Mouse (Mus musculus): ENCODE data around the gene Cacnb1. TPM values are rescaled to one million over a fixed set of nuclear protein-coding genes. Genes with fewer than 3 reads are reported as not detected.

Cacnb1 gene
- polyA plus RNA-seq, 1 experiment from 2014 or later, result 51.6 TPM

GRCm38 (mm10) chr11:97955146-97955902 is 67.5 kb downstream of the Cacnb1 start:
- H3K4me3 ChIP-seq, result no peak overlapping the region
- no peaks in the 10 kb centered on the region for H3K9me3 ChIP-seq
- no peak overlapping the region for H3K27ac ChIP-seq
- no peaks in the 10 kb centered on the region for H3K36me3 ChIP-seq
- H3K9ac ChIP-seq, result no peak overlapping the region
- WGBS, result 87% methylated on average over 9 of the region's 9 CpGs
- H3K27me3 ChIP-seq, result no peaks in the 10 kb centered on the region
- no peak for ATAC-seq (ENCODE audit: low FRiP score)
- H3K4me1 ChIP-seq (replicated peaks), result peaks cover 40% of the 10 kb centered on the region
- H3K4me2 ChIP-seq, result no peak overlapping the region

DNA sequence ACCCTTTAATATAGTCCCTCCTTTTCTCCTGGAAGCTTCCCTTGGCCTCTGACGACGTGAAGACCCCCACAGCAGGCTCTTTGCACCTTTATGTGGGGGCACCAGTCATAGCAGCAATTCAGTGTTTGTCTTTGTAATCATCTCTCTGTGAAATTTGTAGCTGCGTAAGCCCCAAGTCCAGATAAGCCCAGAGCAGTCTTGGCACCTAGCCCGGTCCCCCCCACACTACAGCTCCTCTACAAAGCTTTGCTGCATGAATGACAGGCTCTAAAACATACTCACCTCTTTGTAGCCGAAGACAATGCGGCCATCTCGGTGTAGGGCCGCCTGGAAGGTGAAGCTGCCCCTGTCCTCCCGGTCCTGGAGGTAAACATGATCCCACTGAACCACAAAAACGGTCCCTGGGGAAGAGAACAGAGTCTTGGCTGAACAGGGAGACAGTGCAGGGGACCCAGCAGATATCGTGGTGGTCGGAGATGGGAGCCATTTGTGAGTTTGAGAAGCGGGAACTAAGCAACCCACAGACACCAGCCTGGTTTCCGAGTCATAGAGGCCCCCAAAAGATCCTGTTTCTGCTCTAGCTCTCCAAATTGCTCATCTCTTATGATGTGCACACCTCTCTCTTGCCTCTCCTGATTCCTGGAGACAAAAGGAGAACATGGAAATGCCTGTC is 68.2 kb downstream of the Cacnb1 start:
- H3K4me1 ChIP-seq (replicated peaks), result peaks cover 46% of the 10 kb centered on the region
- no peak for ATAC-seq (ENCODE audit: low FRiP score)
- no peak overlapping the region for H3K4me3 ChIP-seq
- no peak overlapping the region; the same call in 1 of the 2 replicates for H3K27ac ChIP-seq
- no peaks in the 10 kb centered on the region for H3K9me3 ChIP-seq
- WGBS, result 75% methylated on average over 14 of the region's 14 CpGs
- no peaks in the 10 kb centered on the region for H3K27me3 ChIP-seq
- no peak overlapping the region for H3K4me2 ChIP-seq
- H3K36me3 ChIP-seq, result no peaks in the 10 kb centered on the region
- no peak overlapping the region for H3K9ac ChIP-seq

GRCm38 (mm10) chr11:97953939-97954275 is 68.9 kb downstream of the Cacnb1 start:
- Histone ChIP-seq H3K27me3 (no peaks in the 10 kb centered on the region), H3K9ac (no peak overlapping the region), H3K4me3 (no peak overlapping the region), H3K4me1 (replicated peaks) (peaks cover 42% of the 10 kb centered on the region), H3K4me2 (no peak overlapping the region), H3K36me3 (no peaks in the 10 kb centered on the region), H3K27ac (no peak overlapping the region), H3K9me3 (no peaks in the 10 kb centered on the region)
- no peak for ATAC-seq (ENCODE audit: low FRiP score)
- WGBS, result 95% methylated on average over 6 of the region's 6 CpGs

DNA sequence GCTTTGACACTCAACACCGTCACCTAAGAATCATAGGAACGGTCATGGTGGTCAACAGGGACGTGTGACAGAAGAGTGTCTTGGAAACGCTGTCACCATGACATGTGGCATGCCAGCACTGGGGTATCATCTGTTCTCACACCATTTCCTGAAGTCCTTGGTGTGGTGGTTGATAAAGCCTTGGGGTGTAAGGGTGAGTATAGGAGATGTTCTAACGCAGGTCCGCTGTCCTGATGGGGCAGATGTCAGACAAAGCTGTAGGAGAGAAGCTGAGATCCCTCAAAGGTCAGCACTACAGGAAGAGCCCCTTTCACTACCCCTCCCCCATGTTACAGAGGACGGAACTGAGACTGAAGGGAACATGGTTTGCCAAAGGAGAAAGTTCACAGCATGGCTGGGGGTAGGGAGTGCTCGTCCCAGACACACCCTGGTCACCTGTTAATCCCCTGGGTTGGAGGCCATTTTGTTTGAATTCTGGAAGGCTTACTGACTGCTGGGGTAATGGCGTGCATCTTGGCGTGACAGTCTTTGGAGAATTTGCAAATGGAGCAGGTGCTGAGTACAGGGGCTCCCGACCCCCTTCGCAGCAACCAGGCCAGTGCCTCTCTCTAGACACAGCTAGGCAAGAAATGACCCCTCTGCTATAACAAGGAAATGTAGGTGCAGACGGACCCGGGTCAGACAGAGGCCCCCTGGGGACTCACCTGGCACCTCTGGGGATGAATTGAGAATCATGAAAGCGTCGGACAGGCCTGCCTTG is 69.5 kb downstream of the Cacnb1 start:
- no peaks in the 10 kb centered on the region for H3K27me3 ChIP-seq
- no peak for ATAC-seq (ENCODE audit: low FRiP score)
- peaks cover 39% of the 10 kb centered on the region for H3K4me1 ChIP-seq (replicated peaks)
- no peaks in the 10 kb centered on the region for H3K36me3 ChIP-seq
- WGBS, result 80% methylated on average over 16 of the region's 16 CpGs
- H3K4me2 ChIP-seq, result no peak overlapping the region
- H3K27ac ChIP-seq, result no peak overlapping the region
- no peak overlapping the region for H3K9ac ChIP-seq
- H3K4me3 ChIP-seq, result no peak overlapping the region
- H3K9me3 ChIP-seq, result no peaks in the 10 kb centered on the region

GRCm38 (mm10) chr11:97952367-97953006 is 70.3 kb downstream of the Cacnb1 start:
- no peaks in the 10 kb centered on the region for H3K27me3 ChIP-seq
- H3K4me1 ChIP-seq (replicated peaks), result peaks cover 39% of the 10 kb centered on the region

More at GRCm38 (mm10) chr11:97952367-97953006, 70.3 kb downstream of the Cacnb1 start:
- H3K4me2 ChIP-seq, result no peak overlapping the region
- no peak overlapping the region for H3K9ac ChIP-seq
- ATAC-seq (ENCODE audit: low FRiP score), result no peak
- no peak overlapping the region for H3K27ac ChIP-seq
- 89% methylated on average over 1 of the region's 1 CpGs for WGBS
- no peaks in the 10 kb centered on the region for H3K9me3 ChIP-seq
- H3K36me3 ChIP-seq, result no peaks in the 10 kb centered on the region
- H3K4me3 ChIP-seq, result no peak overlapping the region

Small RNA genes lying within 50 kb of the gene (microRNA-seq; reads per million reads assigned to microRNA genes)
- not detected for gene Gm27597

Other genes starting within 250 kb of the Cacnb1 start
- 0.68 and 0.79 TPM in 2 replicates for gene 1700001P01Rik, start 247.1 kb downstream of the Cacnb1 start, polyA plus RNA-seq (2015; fragmentation: Nextera tagmentation; extraction: Ambion mirVana)
- gene Rpl23, start 240.6 kb downstream of the Cacnb1 start, polyA plus RNA-seq (2015; fragmentation: Nextera tagmentation; extraction: Ambion mirVana), result 369 and 380 TPM in 2 replicates
- 131 and 137 TPM in 2 replicates for gene Lasp1, start 224.0 kb downstream of the Cacnb1 start, polyA plus RNA-seq (2015; fragmentation: Nextera tagmentation; extraction: Ambion mirVana)
- gene B230217C12Rik, start 182.3 kb downstream of the Cacnb1 start, polyA plus RNA-seq (2015; fragmentation: Nextera tagmentation; extraction: Ambion mirVana), result 28.9 and 29.2 TPM in 2 replicates
- 0.52 and 0.71 TPM in 2 replicates for gene Fbxo47, start 138.9 kb downstream of the Cacnb1 start, polyA plus RNA-seq (2015; fragmentation: Nextera tagmentation; extraction: Ambion mirVana)
- 0.60 and 0.89 TPM in 2 replicates for gene Plxdc1, start 36.6 kb downstream of the Cacnb1 start, polyA plus RNA-seq (2015; fragmentation: Nextera tagmentation; extraction: Ambion mirVana)
- 10.7 TPM in 2 replicates for gene Arl5c, start 26.9 kb downstream of the Cacnb1 start, polyA plus RNA-seq (2015; fragmentation: Nextera tagmentation; extraction: Ambion mirVana)
- gene Rpl19, start 3.7 kb upstream of the Cacnb1 start, polyA plus RNA-seq (2015; fragmentation: Nextera tagmentation; extraction: Ambion mirVana), result 689 and 706 TPM in 2 replicates
- 4.2 and 5.2 TPM in 2 replicates for gene Stac2, start 30.4 kb upstream of the Cacnb1 start, polyA plus RNA-seq (2015; fragmentation: Nextera tagmentation; extraction: Ambion mirVana)
- gene Fbxl20, start 127.4 kb upstream of the Cacnb1 start, polyA plus RNA-seq (2015; fragmentation: Nextera tagmentation; extraction: Ambion mirVana), result 26.2 and 30.6 TPM in 2 replicates
- gene Med1, start 170.3 kb upstream of the Cacnb1 start, polyA plus RNA-seq (2015; fragmentation: Nextera tagmentation; extraction: Ambion mirVana), result 67.0 and 67.4 TPM in 2 replicates
- gene Cdk12, start 180.0 kb upstream of the Cacnb1 start, polyA plus RNA-seq (2015; fragmentation: Nextera tagmentation; extraction: Ambion mirVana), result 12.1 and 12.2 TPM in 2 replicates

All from hindbrain, embryonic 13.5 days (tissue).